Mouse (Mus musculus): Measurements from ENCODE around the gene Pitpnc1.

Gene Pitpnc1

DNA sequence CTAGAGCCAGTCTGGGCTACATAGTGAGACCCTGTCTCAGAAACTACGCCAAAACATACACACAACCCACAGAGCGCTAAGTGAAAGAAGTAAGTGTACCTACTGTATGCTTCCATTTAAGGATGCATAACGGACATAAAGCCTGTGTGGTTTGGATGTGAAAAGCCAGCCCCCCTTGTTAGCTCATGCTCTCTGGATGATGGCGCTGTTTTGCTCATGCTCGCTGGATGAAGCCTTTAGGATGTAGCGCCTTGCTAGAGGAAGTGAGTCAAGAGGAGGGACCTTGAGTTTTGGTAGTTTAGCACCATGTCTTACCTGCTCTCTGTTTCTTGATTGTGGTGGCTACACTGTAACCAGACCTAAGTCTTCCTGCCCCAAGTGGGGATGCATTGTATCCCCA lies 96.9 kb downstream of the Pitpnc1 start:
- no peak for DNase-seq (ENCODE audit: low read depth, low spot score)

GRCm38 (mm10) chr11:107373154-107373553 lies 97.3 kb downstream of the Pitpnc1 start:
- DNase-seq (ENCODE audit: low read depth, low spot score), result no peak

DNA sequence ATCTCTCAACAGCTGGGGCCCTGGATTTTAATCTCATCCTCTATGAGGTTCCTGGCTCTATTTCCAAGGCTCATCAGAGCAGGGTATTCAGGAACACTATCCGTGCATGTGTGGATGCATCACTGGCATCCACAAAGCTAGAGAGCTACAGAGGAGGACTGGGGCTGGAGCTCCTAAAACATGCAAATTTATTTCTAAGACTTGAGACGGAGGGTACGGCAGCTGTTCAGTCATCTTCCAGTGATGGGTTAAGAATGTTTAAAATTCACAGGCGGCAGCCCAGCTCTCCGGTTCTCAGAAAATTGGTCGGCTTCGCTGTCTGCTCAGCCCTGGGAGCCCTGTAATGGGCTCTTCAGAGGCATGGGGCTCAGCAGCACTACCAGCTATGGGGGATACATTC lies 97.8 kb downstream of the Pitpnc1 start:
- no peak for DNase-seq (ENCODE audit: low read depth, low spot score)

- DNase-seq (ENCODE audit: low read depth, low spot score), result no peak
Measured at GRCm38 (mm10) chr11:107370476-107370875, 100.0 kb downstream of the Pitpnc1 start.

- no peak for DNase-seq (ENCODE audit: low read depth, low spot score)
Measured at GRCm38 (mm10) chr11:107369661-107370060, 100.8 kb downstream of the Pitpnc1 start.

GRCm38 (mm10) chr11:107365938-107366712 lies 104.4 kb downstream of the Pitpnc1 start:
- DNase-seq (ENCODE audit: low read depth, low spot score), result no peak

DNA sequence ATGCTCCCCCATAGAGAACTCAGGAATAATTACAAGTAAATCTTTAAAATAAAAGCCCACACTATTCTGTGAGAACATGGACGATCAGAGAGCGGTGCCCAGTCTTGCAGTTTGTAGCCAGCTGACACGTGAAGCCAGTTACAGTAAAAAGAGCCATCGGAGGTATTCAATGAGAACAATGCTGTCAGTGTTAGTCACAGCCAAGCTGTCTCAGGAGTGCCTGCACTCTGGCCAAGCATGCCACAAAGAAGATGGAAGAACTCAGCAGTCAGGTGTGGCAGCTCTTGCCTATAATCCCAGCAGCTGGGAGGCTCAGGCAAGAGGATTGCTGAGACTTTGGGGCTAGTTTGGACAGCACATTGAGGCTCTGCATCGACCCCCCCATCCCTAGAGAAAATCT lies 111.8 kb downstream of the Pitpnc1 start:
- no peak for DNase-seq (ENCODE audit: low read depth, low spot score)

DNA sequence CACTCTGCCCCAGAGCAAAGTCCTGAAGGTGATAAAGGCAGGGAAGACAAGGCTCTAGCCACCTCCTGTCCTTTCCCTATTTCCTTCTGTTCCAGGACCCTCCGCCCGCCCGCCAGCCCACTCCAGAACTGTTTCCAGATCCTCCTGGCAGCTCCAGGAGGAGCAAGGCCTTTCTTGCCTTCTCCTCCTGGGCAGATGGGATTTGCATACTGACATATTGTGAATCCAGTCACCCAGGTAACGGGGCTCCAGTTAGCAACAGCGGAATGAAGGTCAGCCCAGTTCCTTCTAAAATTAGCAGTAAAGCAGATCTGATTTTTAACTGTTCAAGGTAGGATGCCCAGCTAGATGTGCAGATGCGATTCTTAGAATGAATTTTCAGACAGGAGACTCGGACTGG lies 114.3 kb downstream of the Pitpnc1 start:
- DNase-seq (ENCODE audit: low read depth, low spot score), result peak; percentile 48

DNA sequence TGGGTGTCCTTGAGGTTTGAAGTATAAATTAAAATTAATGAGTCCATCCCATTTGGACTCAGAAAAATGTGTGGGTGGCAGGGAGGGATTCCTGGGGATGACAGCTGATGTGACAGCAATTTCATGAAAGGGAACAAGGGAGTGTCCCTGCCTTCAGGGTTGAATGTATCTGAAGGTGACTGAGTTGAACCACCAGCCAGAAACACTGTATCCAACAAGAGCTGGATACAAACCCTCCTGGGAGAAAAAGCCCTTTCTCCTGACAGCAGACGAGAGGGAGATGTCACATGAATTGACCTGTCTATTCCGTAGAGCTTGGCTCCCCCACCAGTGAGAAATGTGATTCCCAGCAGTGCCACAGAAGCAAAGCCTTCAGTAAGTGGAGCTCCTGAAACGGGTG lies 115.0 kb downstream of the Pitpnc1 start:
- DNase-seq (ENCODE audit: low read depth, low spot score), result no peak

- DNase-seq (ENCODE audit: low read depth, low spot score), result no peak
Measured at GRCm38 (mm10) chr11:107354499-107355143, 115.9 kb downstream of the Pitpnc1 start.

GRCm38 (mm10) chr11:107352596-107352995 lies 117.9 kb downstream of the Pitpnc1 start:
- no peak for DNase-seq (ENCODE audit: low read depth, low spot score)

- no peak for DNase-seq (ENCODE audit: low read depth, low spot score)
Measured at GRCm38 (mm10) chr11:107349756-107350155, 120.7 kb downstream of the Pitpnc1 start.

DNA sequence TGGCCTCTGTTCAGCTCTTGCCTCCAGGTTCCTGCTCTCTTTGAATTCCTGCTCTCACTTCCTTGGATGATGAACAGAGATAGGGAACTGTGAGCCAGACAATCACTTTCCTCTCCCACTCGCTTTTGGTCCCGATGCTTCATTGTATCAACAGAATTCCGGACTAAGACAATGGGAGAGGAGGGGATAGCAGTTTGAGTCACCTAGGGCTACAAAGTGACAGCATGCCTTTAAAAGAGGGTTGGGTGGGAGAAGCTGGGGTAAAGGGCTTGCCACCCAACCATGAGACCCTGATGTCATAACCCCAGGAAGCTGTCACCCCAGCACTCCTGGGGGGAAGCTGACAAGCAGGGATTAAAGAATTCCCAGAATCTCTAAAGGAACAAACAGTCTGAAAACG lies 127.5 kb downstream of the Pitpnc1 start:
- DNase-seq (ENCODE audit: low read depth, low spot score), result no peak

- DNase-seq (ENCODE audit: low read depth, low spot score), result no peak
Measured at GRCm38 (mm10) chr11:107342432-107342831, 128.1 kb downstream of the Pitpnc1 start.

DNA sequence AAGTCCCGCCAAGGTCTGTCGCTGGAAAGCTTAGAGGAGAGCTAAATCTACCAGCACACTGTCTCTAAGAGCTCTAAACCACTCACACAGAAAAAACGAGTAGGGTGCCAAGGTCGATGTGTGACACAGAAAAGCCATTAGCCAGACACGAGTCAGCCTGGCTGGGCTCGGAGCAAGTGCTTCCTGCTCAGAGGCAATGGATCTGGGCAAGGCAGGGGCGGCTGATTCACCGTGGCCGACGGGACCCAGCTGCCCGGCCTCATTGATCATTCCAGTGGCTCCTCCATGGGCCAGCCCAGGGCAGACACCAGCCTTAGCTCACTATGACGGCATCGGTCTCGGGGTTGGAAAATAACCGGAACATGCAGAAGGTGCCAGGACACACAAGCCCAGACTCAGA lies 129.2 kb downstream of the Pitpnc1 start:
- no peak for DNase-seq (ENCODE audit: low read depth, low spot score)

- DNase-seq (ENCODE audit: low read depth, low spot score), result no peak
Measured at GRCm38 (mm10) chr11:107340793-107341192, 129.7 kb downstream of the Pitpnc1 start.

GRCm38 (mm10) chr11:107339224-107339805 lies 131.2 kb downstream of the Pitpnc1 start:
- no peak for DNase-seq (ENCODE audit: low read depth, low spot score)

- DNase-seq (ENCODE audit: low read depth, low spot score), result no peak
Measured at GRCm38 (mm10) chr11:107337391-107338148, 132.9 kb downstream of the Pitpnc1 start.

GRCm38 (mm10) chr11:107335756-107336155 lies 134.7 kb downstream of the Pitpnc1 start:
- no peak for DNase-seq (ENCODE audit: low read depth, low spot score)

DNA sequence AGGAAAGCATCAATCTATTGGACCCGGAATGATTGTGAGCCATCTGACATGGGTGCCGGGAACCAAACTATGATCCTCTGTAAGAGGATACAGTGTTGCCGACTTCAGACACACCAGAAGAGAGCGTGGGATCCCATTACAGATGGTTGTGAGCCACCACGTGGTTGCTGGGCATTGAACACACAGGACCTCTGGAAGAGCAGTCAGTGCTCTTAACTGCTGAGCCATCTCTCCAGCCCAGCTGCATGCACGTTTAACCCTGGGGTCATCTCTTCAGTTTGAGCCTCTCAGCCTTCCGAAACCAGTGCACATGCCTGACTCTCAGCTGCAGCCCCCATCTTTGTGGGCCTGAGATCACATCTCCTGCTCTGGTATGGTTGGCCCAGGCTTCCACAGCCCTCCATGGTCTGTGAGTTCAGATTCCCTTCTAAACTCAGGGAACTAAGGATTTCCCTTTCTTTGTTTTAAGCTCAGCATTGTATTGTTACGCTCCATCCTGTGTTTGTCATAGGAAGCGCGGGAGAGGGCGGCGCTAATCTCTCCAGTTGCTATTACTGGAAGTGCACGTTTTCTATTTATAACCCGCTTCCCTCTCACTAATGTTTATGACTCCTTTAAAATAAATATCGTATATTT lies 135.5 kb downstream of the Pitpnc1 start:
- no peak for DNase-seq (ENCODE audit: low read depth, low spot score)

- DNase-seq (ENCODE audit: low read depth, low spot score), result no peak
Measured at GRCm38 (mm10) chr11:107332905-107333304, 137.6 kb downstream of the Pitpnc1 start.

GRCm38 (mm10) chr11:107332332-107332731 lies 138.2 kb downstream of the Pitpnc1 start:
- DNase-seq (ENCODE audit: low read depth, low spot score), result no peak

Measured in telencephalon, adult 2 months (tissue).